Mouse (Mus musculus) gastrocnemius, postnatal 10 days (tissue): ENCODE results near the gene Ptpn6. TPM values are rescaled to one million over a fixed set of nuclear protein-coding genes. Genes with fewer than 3 reads are reported as not detected.

Source experiments
- microRNA-seq, 2 experiments: library from miRNA; unstranded; fragments of <30 nt; microRNA quantifications; one replicate each; pipeline ENCODE4 v1.2.0; 2021
- total RNA-seq, 2 experiments: library from RNA; stranded (reverse); gene quantifications; 2 replicates each; pipeline ENCODE4 v1.2.3; 2021

Ptpn6 gene
- total RNA-seq, 2 experiments from 2014 or later, result 1.8 to 3.8 TPM

Small RNA genes within 50 kb of the gene (microRNA-seq; reads per million reads assigned to microRNA genes)
- 0 to 1.3 reads per million in 2 experiments for gene Mir141
- 9.8 to 10.2 reads per million in 2 experiments for gene Mir200c

Other genes starting within 250 kb of the Ptpn6 start
- 1 to 10 TPM in 1 of 2 experiments, under 1 TPM in 1; 0.82 to 1.2 TPM for gene C1rl, start 245.6 kb downstream of the Ptpn6 start, total RNA-seq
- 10 to 100 TPM; 19.4 to 19.7 TPM for gene C1ra, start 226.3 kb downstream of the Ptpn6 start, total RNA-seq
- gene C1s1, start 196.4 kb downstream of the Ptpn6 start, total RNA-seq, result 10 to 100 TPM; 43.3 to 51.5 TPM
- gene C1rb, start 168.4 kb downstream of the Ptpn6 start, total RNA-seq, result 1 to 10 TPM; 1.9 to 2.0 TPM
- 1 to 10 TPM in 1 of 2 experiments, under 1 TPM in 1; 0.68 to 1.1 TPM for gene C1s2, start 102.6 kb downstream of the Ptpn6 start, total RNA-seq
- gene Lpcat3, start 75.7 kb downstream of the Ptpn6 start, total RNA-seq, result 10 to 100 TPM; 28.2 to 41.3 TPM
- gene Emg1, start 26.5 kb downstream of the Ptpn6 start, total RNA-seq, result 10 to 100 TPM; 61.0 to 62.5 TPM
- gene Phb2, start 26.4 kb downstream of the Ptpn6 start, total RNA-seq, result 100 to 1,000 TPM; 205 to 206 TPM
- gene Grcc10, start 2.7 kb upstream of the Ptpn6 start, total RNA-seq, result 100 to 1,000 TPM; 213 to 226 TPM
- gene Gm45234, start 17.3 kb upstream of the Ptpn6 start, total RNA-seq, result not detected
- 10 to 100 TPM; 37.6 to 46.7 TPM for gene Atn1, start 17.8 kb upstream of the Ptpn6 start, total RNA-seq
- gene Eno2, start 31.0 kb upstream of the Ptpn6 start, total RNA-seq, result 1 to 10 TPM; 2.9 to 6.5 TPM
- not detected for gene Lrrc23, start 41.0 kb upstream of the Ptpn6 start, total RNA-seq
- 1 to 10 TPM; 3.5 to 6.5 TPM for gene Spsb2, start 69.9 kb upstream of the Ptpn6 start, total RNA-seq
- 1,000 to 10,000 TPM; 2,520 to 2,805 TPM for gene Tpi1, start 75.6 kb upstream of the Ptpn6 start, total RNA-seq
- 10 to 100 TPM; 66.2 to 66.4 TPM for gene Usp5, start 90.8 kb upstream of the Ptpn6 start, total RNA-seq
- gene Cdca3, start 90.8 kb upstream of the Ptpn6 start, total RNA-seq, result 10 to 100 TPM; 13.5 to 14.3 TPM
- 1 to 10 TPM; 8.4 to 9.4 TPM for gene Gnb3, start 101.6 kb upstream of the Ptpn6 start, total RNA-seq
- 10 to 100 TPM; 33.3 to 41.5 TPM for gene P3h3, start 119.0 kb upstream of the Ptpn6 start, total RNA-seq
- gene Gpr162, start 125.3 kb upstream of the Ptpn6 start, total RNA-seq, result 1 to 10 TPM in 1 of 2 experiments, under 1 TPM in 1; 0.38 to 1.1 TPM
- 1 to 10 TPM in 1 of 2 experiments, under 1 TPM in 1; 0.61 to 2.1 TPM for gene Cd4, start 149.5 kb upstream of the Ptpn6 start, total RNA-seq
- gene Lag3, start 173.0 kb upstream of the Ptpn6 start, total RNA-seq, result under 1 TPM; 0.56 to 0.68 TPM
- 100 to 1,000 TPM; 273 to 298 TPM for gene Ptms, start 181.4 kb upstream of the Ptpn6 start, total RNA-seq
- 100 to 1,000 TPM; 252 to 255 TPM for gene Mlf2, start 192.7 kb upstream of the Ptpn6 start, total RNA-seq
- gene Cops7a, start 226.8 kb upstream of the Ptpn6 start, total RNA-seq, result 100 to 1,000 TPM in 1 of 2 experiments, 10 to 100 TPM in 1; 99.9 to 105 TPM